Mouse (Mus musculus) heart, postnatal 0 days (tissue): Measurements from ENCODE around the gene Olfr1366.

Experiments used
- CTCF ChIP-seq: IDR thresholded peaks from 2 replicates; pipeline ENCODE4 v1.5.1; 2016; ENCODE audit warnings: antibody characterized with exemption, control low read depth, low read depth
- EP300 ChIP-seq: IDR thresholded peaks from 2 replicates; pipeline ENCODE4 v1.6.1; 2016; ENCODE audit warnings: antibody characterized with exemption, low read depth

DNA sequence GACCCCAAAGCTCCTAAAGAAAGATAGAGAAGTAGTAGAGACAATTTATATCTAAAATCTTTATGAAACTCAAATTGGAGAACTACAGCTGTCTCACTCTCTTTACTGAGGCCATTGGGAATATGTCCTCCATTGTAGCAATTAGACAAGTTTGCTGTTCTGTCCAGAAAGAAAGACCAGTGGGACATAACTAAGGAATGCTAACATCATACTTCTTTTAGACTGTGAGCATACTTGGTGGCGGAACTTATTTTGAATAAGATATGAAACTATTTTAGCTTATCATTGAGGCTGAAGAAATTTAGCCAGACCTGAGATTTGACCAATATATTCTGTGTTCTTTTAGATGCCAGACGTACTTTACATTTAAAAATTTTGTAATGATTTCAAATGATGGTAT is 39.1 kb upstream of the Olfr1366 start, which contains the start of gene Olfr1364:
- TF ChIP-seq CTCF (no peak), EP300 (no peak)
